Mouse (Mus musculus) heart, adult 2 months (tissue): Measurements from ENCODE around the gene Atcay.

Experiments
- CTCF ChIP-seq: fragments of 200-600 bp; IDR thresholded peaks from 2 replicates; pipeline ENCODE4 v1.8.1; 2022; ENCODE audit warnings: antibody characterized with exemption, mild to moderate bottlenecking, moderate library complexity
- EP300 ChIP-seq: fragments of 200-500 bp; IDR thresholded peaks from 2 replicates; pipeline ENCODE4 v1.6.1; 2011; ENCODE audit warnings: low read depth, low read length, control low read depth; ENCODE audit not compliant: insufficient read depth
- POLR2A ChIP-seq: fragments of 200-500 bp; IDR thresholded peaks from 2 replicates; pipeline ENCODE4 v1.6.1; 2011; ENCODE audit warnings: mild to moderate bottlenecking, low read depth, low read length, control low read depth; ENCODE audit not compliant: insufficient read depth

- TF ChIP-seq POLR2A (0 out of 2 replicates have a peak, but pooled peaks have one; percentile 34), CTCF (0 out of 2 replicates have a peak, but pooled peaks have one; percentile 14), EP300 (no peak)
These were observed 50.9 kb downstream of the Atcay start for GRCm38 (mm10) chr10:81179451-81180342.
